Mouse (Mus musculus) forebrain, embryonic 14.5 days (tissue): ENCODE data around the gene Hes6. TPM values are rescaled to one million over a fixed set of nuclear protein-coding genes. Genes with fewer than 3 reads are reported as not detected.

Experiments used
- ATAC-seq: fragments of 200-750 bp; cut with Nextera tagmentation; 2 replicates; pipeline ENCODE4 v1.8.0; 2017; ENCODE audit warnings: mild to moderate bottlenecking, moderate library complexity
- DNase-seq: peaks from one replicate; pipeline ENCODE4 v3.0.0-alpha.2; 2015; ENCODE audit warnings: low spot score
- H3K27ac ChIP-seq: fragments of 300-500 bp; sonication (generic); 2 replicates; pipeline ENCODE4 v1.5.1; 2014; ENCODE audit warnings: low read depth, mild to moderate bottlenecking, control low read depth, low read length, moderate library complexity
- H3K27me3 ChIP-seq: fragments of 300-500 bp; sonication (generic); replicated peaks from 2 replicates; pipeline ENCODE4 v1.6.1; 2014; ENCODE audit warnings: low read length, control low read depth, mixed read lengths; ENCODE audit not compliant: control insufficient read depth, insufficient read depth
- H3K36me3 ChIP-seq: fragments of 300-500 bp; sonication (generic); 2 replicates; pipeline ENCODE4 v1.6.1; 2014; ENCODE audit warnings: low read length, control low read depth; ENCODE audit not compliant: control insufficient read depth, insufficient read depth
- H3K4me1 ChIP-seq: fragments of 300-500 bp; sonication (generic); 2 replicates; pipeline ENCODE4 v1.6.1; 2014; ENCODE audit warnings: antibody characterized with exemption, low read length, control low read depth; ENCODE audit not compliant: control insufficient read depth, insufficient read depth
- H3K4me2 ChIP-seq: fragments of 300-500 bp; sonication (generic); 2 replicates; pipeline ENCODE4 v1.6.1; 2014; ENCODE audit warnings: mild to moderate bottlenecking, control low read depth, low read length
- H3K4me3 ChIP-seq: fragments of 300-500 bp; sonication (generic); 2 replicates; pipeline ENCODE4 v1.5.1; 2014; ENCODE audit warnings: low read depth, low read length, control low read depth
- H3K9ac ChIP-seq: fragments of 300-500 bp; sonication (generic); 2 replicates; pipeline ENCODE4 v1.6.1; 2014; ENCODE audit warnings: mild to moderate bottlenecking, low read length, control low read depth, moderate library complexity
- H3K9me3 ChIP-seq: fragments of 300-500 bp; sonication (generic); replicated peaks from 2 replicates; pipeline ENCODE4 v1.6.1; 2016; ENCODE audit warnings: low read length, control low read depth, mixed read lengths; ENCODE audit not compliant: control insufficient read depth
- WGBS: fragments of 180-500 bp; shearing (Covaris S2); extraction: QIAGEN DNeasy Blood & Tissue Kit; methylation state at CpG from one replicate; pipeline ENCODE4 v1.1.7; 2014; 5-methylcytosine and 5-hydroxymethylcytosine counted together
- polyA plus RNA-seq: library from polyadenylated mRNA; unstranded; fragments of >200 nt; fragmentation: Nextera tagmentation; extraction: Ambion mirVana; gene quantifications from 2 replicates; pipeline ENCODE4 v1.2.1, GENCODE M21; 2014

The Hes6 gene
- polyA plus RNA-seq, 1 experiment from 2014 or later = 240 TPM

DNA sequence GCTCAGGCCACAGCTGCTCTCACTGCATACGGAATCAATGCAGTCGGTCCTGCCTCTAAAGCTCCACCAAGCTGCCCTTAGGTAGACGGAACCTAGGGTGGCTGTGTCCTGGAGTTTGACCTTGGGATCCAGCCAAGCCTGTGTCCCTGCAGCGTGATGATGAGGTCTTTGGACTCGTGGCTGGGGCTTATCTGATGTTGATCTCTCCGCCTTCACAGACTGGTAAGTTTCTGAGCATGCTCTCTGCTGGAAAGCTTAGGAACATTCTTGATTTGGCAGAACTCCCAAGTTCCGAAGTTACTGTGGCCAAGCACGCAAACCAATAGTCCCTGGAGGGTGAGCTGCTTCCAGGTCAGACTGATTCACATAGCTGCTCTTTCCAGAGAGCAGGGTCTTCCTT is 32.2 kb upstream of the Hes6 start:
- ATAC-seq = no peak
- DNase-seq = no peak
- Histone ChIP-seq H3K27me3 (no peaks in the 10 kb centered on the region), H3K9ac (no peak overlapping the region), H3K36me3 (peaks cover 40% of the 10 kb centered on the region), H3K4me1 (no peaks in the 10 kb centered on the region), H3K27ac (no peak overlapping the region), H3K4me3 (no peak overlapping the region), H3K9me3 (no peaks in the 10 kb centered on the region), H3K4me2 (no peak overlapping the region)
- 82% methylated on average over 8 of the region's 8 CpGs for WGBS

DNA sequence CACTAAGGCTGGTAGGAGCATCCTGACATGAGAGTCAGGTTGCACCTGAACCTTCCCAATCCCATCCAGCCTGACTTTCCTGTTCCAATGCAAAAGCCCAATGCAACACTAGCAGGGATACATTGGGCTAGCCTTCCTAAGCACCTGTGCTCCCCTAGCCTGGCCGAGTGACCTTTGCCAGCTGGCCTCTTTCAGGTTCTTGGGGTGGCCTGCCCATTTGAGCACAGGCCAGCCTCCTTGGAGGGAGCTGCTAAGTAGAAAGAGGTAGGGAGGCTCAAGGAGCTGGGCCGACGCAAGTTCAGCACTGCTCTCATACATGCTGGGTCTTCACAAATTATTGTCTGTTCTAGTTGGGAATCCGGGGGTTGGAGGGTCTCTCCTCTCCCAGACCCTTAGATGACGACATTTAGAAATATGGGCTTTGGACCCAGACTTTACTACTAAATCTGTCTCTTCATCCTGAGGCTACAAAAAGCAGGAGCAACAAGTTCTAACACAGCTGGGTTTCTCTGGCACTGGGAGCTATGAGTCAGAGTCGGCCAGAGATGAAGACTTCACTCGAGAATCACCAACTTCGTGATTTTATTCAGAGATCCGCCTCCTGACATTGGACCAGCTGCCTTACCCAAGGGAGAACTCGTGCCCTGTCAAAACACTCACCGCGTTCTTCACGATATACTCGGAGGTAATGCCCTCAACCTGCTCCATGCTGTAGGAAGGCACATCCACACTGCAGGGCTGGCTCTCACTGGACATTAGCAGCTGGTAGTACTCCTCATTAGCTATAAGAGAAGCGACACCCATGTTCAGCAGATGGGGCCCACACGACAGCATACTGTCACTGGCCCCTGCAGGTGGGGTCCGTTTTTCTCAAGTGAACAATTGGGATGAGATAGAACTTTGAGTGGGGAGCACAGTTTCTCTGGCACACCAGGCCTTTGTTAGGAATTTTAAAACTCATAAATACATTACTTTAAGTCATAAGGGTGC is 31.3 kb upstream of the Hes6 start:
- no peak for ATAC-seq
- peaks cover 44% of the 10 kb centered on the region for H3K36me3 ChIP-seq
- 92% methylated on average over 17 of the region's 17 CpGs for WGBS

DNA sequence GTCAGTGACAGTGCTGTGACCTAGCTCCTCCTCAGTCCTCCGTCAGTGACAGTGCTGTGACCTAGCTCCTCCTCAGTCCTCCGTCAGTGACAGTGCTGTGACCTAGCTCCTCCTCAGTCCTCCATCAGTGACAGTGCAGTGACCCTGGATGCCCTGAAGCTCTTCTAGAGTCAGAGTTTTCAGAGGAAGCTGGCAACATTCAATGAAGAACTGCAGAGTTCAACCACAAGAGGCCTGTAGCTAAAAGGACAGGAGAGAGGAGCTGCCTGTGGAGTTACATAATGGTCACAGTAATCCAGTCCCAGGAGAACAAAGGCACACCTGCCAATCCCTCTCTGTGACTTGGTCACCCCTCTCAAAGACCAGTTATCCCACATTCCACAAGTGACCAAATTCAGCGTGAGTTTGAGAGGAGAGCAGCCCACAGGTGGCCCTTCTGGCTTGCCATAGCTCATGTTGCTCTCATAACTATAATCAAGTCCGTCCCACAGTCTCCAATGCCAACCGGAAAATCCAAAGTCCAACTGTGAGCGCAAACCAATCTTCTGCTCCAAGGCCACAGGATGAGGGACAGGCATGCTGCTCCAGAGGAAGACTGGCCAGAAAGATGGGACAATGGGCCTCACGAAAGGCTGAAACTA is 28.6 kb upstream of the Hes6 start:
- Histone ChIP-seq H3K27ac (no peak overlapping the region), H3K4me3 (no peak overlapping the region), H3K27me3 (no peaks in the 10 kb centered on the region), H3K4me2 (no peak overlapping the region), H3K9ac (no peak overlapping the region), H3K36me3 (peaks cover 32% of the 10 kb centered on the region), H3K4me1 (no peaks in the 10 kb centered on the region), H3K9me3 (no peaks in the 10 kb centered on the region)
- 68% methylated on average over 6 of the region's 7 CpGs for WGBS
- DNase-seq = no peak
- no peak for ATAC-seq

More for the DNA sequence above, 31.3 kb upstream of the Hes6 start:
- Histone ChIP-seq H3K9ac (no peak overlapping the region), H3K9me3 (no peaks in the 10 kb centered on the region), H3K4me1 (no peaks in the 10 kb centered on the region), H3K4me2 (no peak overlapping the region), H3K4me3 (no peak overlapping the region), H3K27me3 (no peaks in the 10 kb centered on the region), H3K27ac (no peak overlapping the region)
- DNase-seq = no peak

GRCm38 (mm10) chr1:91441855-91442254 is 28.0 kb upstream of the Hes6 start:
- H3K4me1 ChIP-seq = no peaks in the 10 kb centered on the region
- H3K27me3 ChIP-seq = no peaks in the 10 kb centered on the region
- H3K36me3 ChIP-seq = peaks cover 30% of the 10 kb centered on the region; the same call in 1 of the 2 replicates
- DNase-seq = no peak
- no peaks in the 10 kb centered on the region for H3K9me3 ChIP-seq
- H3K9ac ChIP-seq = no peak overlapping the region
- H3K4me2 ChIP-seq = no peak overlapping the region
- H3K4me3 ChIP-seq = no peak overlapping the region
- no peak for ATAC-seq
- 81% methylated on average over 3 of the region's 3 CpGs for WGBS
- no peak overlapping the region for H3K27ac ChIP-seq

DNA sequence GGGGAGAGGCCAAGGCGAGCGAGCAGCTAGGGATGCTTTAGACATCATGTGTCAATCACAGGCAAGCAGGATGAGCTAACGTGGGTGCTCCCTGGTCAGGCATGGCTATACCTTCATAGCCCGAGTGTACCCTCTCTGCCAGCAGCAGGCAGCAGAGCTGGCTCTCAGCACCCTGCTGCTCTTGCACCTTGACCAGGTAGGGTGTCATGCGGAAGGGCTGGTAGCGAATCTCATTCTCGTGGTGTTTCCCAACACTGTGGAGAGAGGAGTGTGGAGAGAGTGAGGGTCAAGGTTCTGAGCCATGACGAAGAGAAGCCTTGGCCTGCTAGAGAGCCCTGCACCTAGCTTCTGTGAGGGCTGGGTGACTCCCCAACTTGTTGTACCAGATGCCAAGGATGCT is 25.9 kb upstream of the Hes6 start:
- H3K4me2 ChIP-seq = no peak overlapping the region
- no peaks in the 10 kb centered on the region for H3K9me3 ChIP-seq
- H3K27ac ChIP-seq = no peak overlapping the region
- peaks cover 27% of the 10 kb centered on the region; the same call in 1 of the 2 replicates for H3K36me3 ChIP-seq
- no peak for ATAC-seq
- H3K4me3 ChIP-seq = no peak overlapping the region
- no peak for DNase-seq
- WGBS = 86% methylated on average over 8 of the region's 8 CpGs
- no peaks in the 10 kb centered on the region for H3K27me3 ChIP-seq
- no peak overlapping the region for H3K9ac ChIP-seq
- peaks cover 7% of the 10 kb centered on the region; the same call in 1 of the 2 replicates for H3K4me1 ChIP-seq

- Histone ChIP-seq H3K27ac (no peak overlapping the region), H3K9ac (no peak overlapping the region), H3K27me3 (no peaks in the 10 kb centered on the region), H3K4me1 (peaks cover 7% of the 10 kb centered on the region; the same call in 1 of the 2 replicates), H3K4me2 (no peak overlapping the region), H3K9me3 (no peaks in the 10 kb centered on the region), H3K36me3 (peaks cover 24% of the 10 kb centered on the region; the same call in 1 of the 2 replicates), H3K4me3 (no peak overlapping the region)
- 94% methylated on average over 7 of the region's 7 CpGs for WGBS
- ATAC-seq (no peak), DNase-seq (no peak)
Measured at GRCm38 (mm10) chr1:91437573-91437972, 23.7 kb upstream of the Hes6 start.

DNA sequence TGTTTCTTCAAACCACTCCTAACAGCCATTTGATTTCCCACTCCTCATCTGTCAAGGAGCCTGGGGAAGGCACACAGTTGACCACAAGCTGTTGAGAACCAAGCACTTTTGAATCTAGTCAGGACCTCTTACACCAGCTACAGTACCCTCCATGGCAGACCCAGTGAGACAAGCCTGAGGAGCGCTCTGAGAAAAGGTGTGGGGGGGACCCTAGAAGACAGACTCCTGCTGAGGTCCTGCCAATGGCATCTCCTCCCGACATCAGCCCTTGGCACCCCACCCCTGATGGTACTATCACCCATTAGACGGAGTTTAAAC is 23.2 kb upstream of the Hes6 start:
- Histone ChIP-seq H3K4me3 (no peak overlapping the region), H3K9me3 (no peaks in the 10 kb centered on the region), H3K27me3 (no peaks in the 10 kb centered on the region), H3K9ac (no peak overlapping the region), H3K4me2 (no peak overlapping the region), H3K27ac (no peak overlapping the region), H3K36me3 (peaks cover 25% of the 10 kb centered on the region; the same call in 1 of the 2 replicates), H3K4me1 (peaks cover 7% of the 10 kb centered on the region; the same call in 1 of the 2 replicates)
- 87% methylated on average over 3 of the region's 3 CpGs for WGBS
- DNase-seq (no peak), ATAC-seq (no peak)

DNA sequence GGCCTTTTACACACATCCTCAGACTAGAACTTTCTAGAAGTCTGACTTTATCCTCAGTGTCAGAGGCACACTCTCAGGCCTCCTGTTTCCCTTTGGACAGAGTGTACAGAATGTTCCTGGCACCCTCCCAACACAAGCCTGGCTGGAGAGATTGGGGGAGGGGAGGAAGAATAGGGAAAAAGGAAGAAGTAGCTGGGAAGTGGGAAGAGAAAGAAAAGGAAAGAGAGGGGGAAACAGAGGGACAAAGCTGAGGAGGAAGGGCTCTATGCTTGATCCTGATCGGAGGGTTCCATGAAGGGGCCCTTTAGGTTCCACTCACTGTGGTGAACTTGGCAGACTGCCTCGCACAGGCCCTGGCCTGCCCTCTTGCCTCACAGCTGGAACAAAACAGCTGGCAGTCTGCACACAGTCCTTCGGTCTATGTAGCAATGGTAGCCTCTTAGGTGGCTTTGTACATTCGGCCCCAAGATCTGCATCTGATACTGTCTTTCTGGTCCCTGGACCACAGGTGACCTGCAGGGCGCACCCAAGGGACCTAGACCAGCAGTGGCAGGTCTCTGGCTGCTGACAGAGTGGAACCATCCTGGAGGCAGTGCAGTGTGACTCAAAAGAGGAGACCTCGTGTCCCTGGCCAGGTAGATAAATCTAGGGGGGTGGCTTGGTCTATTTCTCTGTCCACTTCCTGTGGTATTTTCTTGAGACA is 22.7 kb upstream of the Hes6 start:
- Histone ChIP-seq H3K9ac (no peak overlapping the region), H3K4me1 (peaks cover 7% of the 10 kb centered on the region; the same call in 1 of the 2 replicates), H3K36me3 (peaks cover 23% of the 10 kb centered on the region; the same call in 1 of the 2 replicates), H3K27ac (no peak overlapping the region), H3K4me3 (no peak overlapping the region), H3K4me2 (no peak overlapping the region), H3K9me3 (no peaks in the 10 kb centered on the region), H3K27me3 (no peaks in the 10 kb centered on the region)
- DNase-seq (peak; percentile 53), ATAC-seq (no peak)
- WGBS = 71% methylated on average over 6 of the region's 6 CpGs
